9 mouse cellular contexts compared by ENCODE assay signal in genomic region chr4:116159912-116160311, GRCm38 (mm10). TPM values are rescaled to one million over a fixed set of nuclear protein-coding genes. Genes with fewer than 3 reads are reported as not detected.
DNase-seq lines count a peak whose midpoint lies in the region; ATAC-seq and TF ChIP-seq lines count a peak whose summit lies in the region.
"Had no signal": no experiment of that assay in that cellular context is flagged by ENCODE, and none has a peak within 500 bp of the region (broad histone marks: within the 10 kb centered on the region; RNA-seq: fewer than 3 reads in every experiment).

No protein-coding gene starts in this region.

- TF ChIP-seq CTCF in testis, adult 2 months (IDR thresholded peaks at IDR 0.05; ENCODE audit: control insufficient read depth, insufficient read depth, insufficient replicate concordance, low read depth, low read length) = 0 out of 2 replicates have a peak, but pooled peaks have one; percentile 1

- intact Hi-C loops in heart, postnatal 36 days (cut with DNase I) = loop anchor here (5.0 to 10.0 kb wide), 2 partner anchors 285 to 397 kb away; partner anchors contain the start of genes Gpbp1l1 and Tmem69
- intact Hi-C loops in left cerebral cortex, postnatal 14 days (cut with DNase I) = loop anchor here (10.0 kb wide), 1 partner anchor 395 kb away; the partner anchor contains the start of genes Gpbp1l1 and Tmem69

- peaks cover 65% of the 10 kb centered on the region for H3K36me3 ChIP-seq in heart, embryonic 13.5 days
- H3K36me3 ChIP-seq in testis, adult 2 months (ENCODE audit: control insufficient read depth, insufficient read depth, low read length) = peaks cover 1% of the 10 kb centered on the region

- no peak overlapping the region for H3K9ac ChIP-seq in heart, embryonic 13.5 days

- no peaks in the 10 kb centered on the region for H3K27me3 ChIP-seq in heart, embryonic 13.5 days (replicated peaks)
- H3K27me3 ChIP-seq in testis, adult 2 months (ENCODE audit: control insufficient read depth, insufficient read depth, low read length) = no peaks in the 10 kb centered on the region

- H3K4me3 ChIP-seq in heart, embryonic 13.5 days = no peak overlapping the region
- H3K4me3 ChIP-seq in testis, adult 2 months (ENCODE audit: control insufficient read depth, low read depth, low read length) = no peak overlapping the region

- ATAC-seq in heart, embryonic 13.5 days (ENCODE audit: extremely low read depth, insufficient number of reproducible peaks, low FRiP score, low TSS enrichment) = no peak

- 68% methylated on average over 3 of the region's 3 CpGs for WGBS in heart, embryonic 13.5 days

- H3K4me1 ChIP-seq in heart, embryonic 13.5 days = peaks cover 30% of the 10 kb centered on the region
- H3K4me1 ChIP-seq in testis, adult 2 months (ENCODE audit: control insufficient read depth, insufficient read depth, low read length) = no peaks in the 10 kb centered on the region

- H3K9me3 ChIP-seq in heart, embryonic 13.5 days = no peaks in the 10 kb centered on the region

- H3K27ac ChIP-seq in heart, embryonic 13.5 days (replicated peaks) = 0 out of 2 replicates have a peak overlapping the region, but pooled peaks have one; percentile 5
- H3K27ac ChIP-seq in testis, adult 2 months (ENCODE audit: control insufficient read depth, insufficient read depth, low read depth, low read length) = peak overlapping the region; percentile 26; the same call in 1 of the 2 replicates

- DNase-seq in heart, postnatal 36 days = no peak
- DNase-seq in testis, postnatal 14 days (ENCODE audit: low spot score) = no peak
- peak; percentile 73 to 89 for DNase-seq in left cerebral cortex, postnatal 14 days (ENCODE audit: low spot score in 2 of 2)
- DNase-seq in right cerebral cortex, postnatal 14 days = peak; percentile 65
- DNase-seq in gastrocnemius, postnatal 10 days = no peak
- DNase-seq in adrenal gland, adult (ENCODE audit: inconsistent age in 2 of 2, low spot score in 1 of 2) = no peak

- no peak for TF ChIP-seq POLR2A in testis, adult 2 months (IDR thresholded peaks at IDR 0.05; ENCODE audit: control insufficient read depth, low read depth, low read length)

- H3K4me2 ChIP-seq in heart, embryonic 13.5 days = no peak overlapping the region

RNA-seq across cellular contexts. Expression of gene Tspan1, which starts 7.5 kb away (rescaled TPM):
- 0.22 and 0.45 TPM in 2 replicates for polyA plus RNA-seq in heart, embryonic 13.5 days (2015; fragmentation: Nextera tagmentation; extraction: Ambion mirVana)
- not detected for total RNA-seq in heart, postnatal 36 days (2021)
- polyA plus RNA-seq in testis, adult 2 months (2012; rRNA removed) = 4.3 TPM in 2 replicates
- total RNA-seq in left cerebral cortex, postnatal 14 days (2021) = under 1 TPM in 1 of 2 experiments, not detected in 1; 0.47 TPM
- not detected for total RNA-seq in gastrocnemius, postnatal 10 days (2021)

RNA-seq across cellular contexts. Expression of gene Lurap1, which starts 8.8 kb away (rescaled TPM):
- polyA plus RNA-seq in heart, embryonic 13.5 days (2015; fragmentation: Nextera tagmentation; extraction: Ambion mirVana) = 1.8 and 2.1 TPM in 2 replicates
- total RNA-seq in heart, postnatal 36 days (2021) = 1 to 10 TPM; 4.6 to 5.1 TPM
- 30.3 and 36.1 TPM in 2 replicates for polyA plus RNA-seq in testis, adult 2 months (2012; rRNA removed)
- 10 to 100 TPM; 23.3 to 29.5 TPM for total RNA-seq in left cerebral cortex, postnatal 14 days (2021)
- total RNA-seq in gastrocnemius, postnatal 10 days (2021) = 10 to 100 TPM in 1 of 2 experiments, 1 to 10 TPM in 1; 9.6 to 14.5 TPM

RNA-seq across cellular contexts. Expression of gene 1700042G07Rik, which starts 13.3 kb away (rescaled TPM):
- not detected in 2 replicates for polyA plus RNA-seq in heart, embryonic 13.5 days (2015; fragmentation: Nextera tagmentation; extraction: Ambion mirVana)
- not detected for total RNA-seq in heart, postnatal 36 days (2021)
- polyA plus RNA-seq in testis, adult 2 months (2012; rRNA removed) = 696 and 816 TPM in 2 replicates
- not detected for total RNA-seq in left cerebral cortex, postnatal 14 days (2021)
- not detected for total RNA-seq in gastrocnemius, postnatal 10 days (2021)
- polyA plus RNA-seq: intestine, embryonic 14.5 days had no signal

RNA-seq across cellular contexts. Expression of gene Gm49337, which starts 13.3 kb away (rescaled TPM):
- polyA plus RNA-seq in heart, embryonic 13.5 days (2015; fragmentation: Nextera tagmentation; extraction: Ambion mirVana) = not detected in 2 replicates
- not detected for total RNA-seq in heart, postnatal 36 days (2021)
- polyA plus RNA-seq in testis, adult 2 months (2012; rRNA removed) = not detected in 2 replicates
- total RNA-seq in left cerebral cortex, postnatal 14 days (2021) = 1 to 10 TPM in 1 of 2 experiments, not detected in 1; 2.0 TPM
- total RNA-seq in gastrocnemius, postnatal 10 days (2021) = not detected
- polyA plus RNA-seq: intestine, embryonic 14.5 days had no signal

RNA-seq across cellular contexts. Expression of gene Pomgnt1, which starts 36.3 kb away (rescaled TPM):
- 56.9 and 61.5 TPM in 2 replicates for polyA plus RNA-seq in heart, embryonic 13.5 days (2015; fragmentation: Nextera tagmentation; extraction: Ambion mirVana)
- total RNA-seq in heart, postnatal 36 days (2021) = 10 to 100 TPM; 63.5 to 66.3 TPM
- 111 and 113 TPM in 2 replicates for polyA plus RNA-seq in testis, adult 2 months (2012; rRNA removed)
- total RNA-seq in left cerebral cortex, postnatal 14 days (2021) = 10 to 100 TPM; 69.3 to 71.5 TPM
- total RNA-seq in gastrocnemius, postnatal 10 days (2021) = 10 to 100 TPM; 53.7 to 55.1 TPM

Comparison
In these comparisons a context has a peak if more than half of its experiments do, and no peak if none do; other contexts are left out.
1. DNase-seq: peak in left cerebral cortex, postnatal 14 days (2 of 2) and right cerebral cortex, postnatal 14 days (single experiment); none in heart, postnatal 36 days (0 of 2), testis, postnatal 14 days (single experiment), gastrocnemius, postnatal 10 days (single experiment) and adrenal gland, adult (0 of 2).